Mouse (Mus musculus): ENCODE measurements at regions not wholly inside any gene's neighbourhood (a gene's known extent, or its start where the extent isn't known, plus 50 kb on each side); places are given as distances from the start of the nearest gene placed in this dataset.

DNA sequence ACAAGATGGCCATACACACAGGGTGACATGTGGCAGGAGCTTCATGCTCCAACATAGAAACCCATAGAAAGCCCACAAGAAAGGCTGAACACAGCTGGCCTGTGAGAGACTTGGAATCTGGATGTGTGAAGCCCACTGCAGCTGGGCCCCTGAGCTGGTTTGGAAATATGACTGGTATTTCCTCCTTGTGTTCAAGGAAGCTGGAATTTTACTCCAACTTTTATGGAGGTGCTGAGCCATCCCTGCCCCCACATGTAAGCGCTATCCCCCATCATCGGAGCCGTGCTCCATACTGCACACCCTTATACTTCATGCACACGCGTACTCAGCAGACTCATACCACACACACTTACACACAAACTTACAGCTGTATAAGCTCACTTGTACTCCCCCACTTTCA lies 87.7 kb upstream of the Agap1 start:
- CTCF ChIA-PET, result interaction anchor here (0.9 to 1.2 kb wide), 2 partner anchors 9 to 23 kb away, joined by 3 read pairs; no protein-coding TSS in a partner anchor
- ATAC-seq, result no peak
- TF ChIP-seq CTCF (IDR thresholded peaks at IDR 0.05), result no peak
- no peaks in the 10 kb centered on the region for H3K27me3 ChIP-seq
- POLR2A ChIA-PET, result interaction anchor here (0.7 kb wide), 1 partner anchor 53 kb away, joined by 3 read pairs; no protein-coding TSS in a partner anchor
- in situ Hi-C loops (cut with MboI; ENCODE audit: low pct_unique_long_range_greater_than_20kb), result no loop called here
- no peak for DNase-seq (ENCODE audit: low read depth, low spot score)

DNA sequence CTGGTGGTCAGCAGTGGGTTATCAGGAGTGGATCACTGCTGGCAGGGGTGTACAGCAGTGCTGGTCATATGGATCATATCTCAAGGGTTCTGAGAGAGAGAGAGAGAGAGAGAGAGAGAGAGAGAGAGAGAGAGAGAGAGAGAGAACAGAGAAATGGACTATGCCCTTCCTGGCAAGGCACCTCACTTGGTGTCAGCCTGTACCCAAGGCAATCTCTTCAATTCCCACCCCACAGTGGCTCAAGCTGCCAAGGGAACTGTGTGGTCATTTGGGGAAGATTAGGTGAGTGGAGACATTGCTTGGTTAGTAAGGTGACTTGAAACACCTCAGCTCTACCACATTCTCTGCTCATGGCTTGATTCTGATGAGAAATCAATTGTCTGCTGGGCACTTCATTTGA lies 80.8 kb upstream of the Agap1 start:
- ATAC-seq, result no peak
- CTCF ChIA-PET, result interaction anchor here (1.0 to 2.0 kb wide), 4 partner anchors 9 to 30 kb away, joined by 3 to 7 read pairs (median 3); no protein-coding TSS in a partner anchor
- in situ Hi-C loops (cut with MboI; ENCODE audit: low pct_unique_long_range_greater_than_20kb), result no loop called here
- TF ChIP-seq CTCF (IDR thresholded peaks at IDR 0.05), result no peak
- H3K27me3 ChIP-seq, result no peaks in the 10 kb centered on the region
- no peak for DNase-seq (ENCODE audit: low read depth, low spot score)
- POLR2A ChIA-PET, result no interaction called here

DNA sequence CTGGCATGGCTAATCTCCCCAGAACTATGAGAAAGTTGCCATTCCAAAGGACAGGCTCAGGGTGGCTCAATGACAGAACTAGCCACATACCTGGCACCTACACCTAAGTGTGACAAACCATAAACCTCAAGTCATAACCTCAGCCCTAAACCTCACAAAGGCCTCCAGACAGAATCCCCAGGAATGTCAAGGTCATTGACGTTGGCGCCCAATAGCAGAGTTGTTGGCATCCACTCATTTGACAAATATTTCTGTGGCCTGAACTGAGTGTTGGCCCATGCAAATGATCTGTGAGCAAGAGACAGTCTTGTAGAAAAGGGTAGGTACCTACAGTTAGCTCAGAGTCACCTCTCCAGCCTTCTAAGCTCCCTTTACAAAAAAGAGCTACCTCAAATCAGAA lies 80.3 kb upstream of the Agap1 start:
- TF ChIP-seq CTCF (IDR thresholded peaks at IDR 0.05), result no peak
- peak; percentile 39 for ATAC-seq

DNA sequence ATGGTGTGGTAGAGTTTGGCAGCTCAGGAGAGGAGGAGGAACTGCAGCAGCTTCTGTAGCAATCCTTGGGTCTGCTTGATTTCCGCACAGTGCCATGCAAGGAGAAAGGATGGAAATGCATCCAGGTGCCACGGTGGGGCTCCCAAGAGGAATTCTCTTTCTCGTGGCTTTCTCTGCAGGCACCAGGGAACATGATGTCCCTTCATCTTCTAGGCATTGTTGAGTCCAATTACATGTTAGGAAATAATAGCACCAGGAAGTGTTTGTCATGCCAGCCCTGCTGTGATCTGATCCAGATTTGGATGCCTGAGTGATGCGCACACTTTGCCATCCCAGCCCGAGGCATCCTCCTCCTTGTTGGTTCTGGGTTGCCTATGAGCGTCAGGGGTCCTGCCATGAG lies 72.6 kb upstream of the Agap1 start:
- ChIA-PET CTCF (no interaction called here), POLR2A (no interaction called here)
- DNase-seq (ENCODE audit: low read depth, low spot score), result no peak
- TF ChIP-seq CTCF (IDR thresholded peaks at IDR 0.05), result no peak
- no peak for ATAC-seq
- in situ Hi-C loops (cut with MboI; ENCODE audit: low pct_unique_long_range_greater_than_20kb), result no loop called here
- no peaks in the 10 kb centered on the region for H3K27me3 ChIP-seq

More for the DNA sequence above, 80.3 kb upstream of the Agap1 start:
- ChIA-PET CTCF (interaction anchor here (1.0 to 2.0 kb wide), 4 partner anchors 10 to 30 kb away, joined by 3 to 7 read pairs (median 3); no protein-coding TSS in a partner anchor), POLR2A (no interaction called here)
- no peak for DNase-seq (ENCODE audit: low read depth, low spot score)
- H3K27me3 ChIP-seq, result no peaks in the 10 kb centered on the region
- in situ Hi-C loops (cut with MboI; ENCODE audit: low pct_unique_long_range_greater_than_20kb), result no loop called here

DNA sequence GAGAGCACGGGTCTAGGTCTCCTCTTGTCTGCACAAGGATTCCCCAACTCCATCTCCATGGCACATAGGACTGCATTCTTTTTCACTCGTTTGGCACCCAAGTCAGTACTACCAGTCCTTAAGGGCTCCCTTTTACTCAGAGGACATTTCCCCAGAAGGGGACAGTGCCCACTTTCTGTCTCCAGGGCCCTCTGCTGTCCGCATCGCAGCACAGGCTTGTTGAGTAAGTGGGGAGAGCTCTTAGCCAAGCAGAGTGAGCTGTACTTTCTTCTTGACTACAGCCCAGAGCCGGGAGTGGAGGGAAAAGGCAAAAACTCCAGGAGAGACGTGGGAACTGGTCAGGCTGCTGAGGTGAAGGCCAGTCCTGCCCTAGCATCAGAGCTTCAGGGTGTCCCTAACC lies 69.5 kb upstream of the Agap1 start:
- DNase-seq (ENCODE audit: low read depth, low spot score), result no peak
- ChIA-PET CTCF (no interaction called here), POLR2A (no interaction called here)
- TF ChIP-seq CTCF (IDR thresholded peaks at IDR 0.05), result no peak
- no peak for ATAC-seq
- in situ Hi-C loops (cut with MboI; ENCODE audit: low pct_unique_long_range_greater_than_20kb), result no loop called here
- no peaks in the 10 kb centered on the region for H3K27me3 ChIP-seq

DNA sequence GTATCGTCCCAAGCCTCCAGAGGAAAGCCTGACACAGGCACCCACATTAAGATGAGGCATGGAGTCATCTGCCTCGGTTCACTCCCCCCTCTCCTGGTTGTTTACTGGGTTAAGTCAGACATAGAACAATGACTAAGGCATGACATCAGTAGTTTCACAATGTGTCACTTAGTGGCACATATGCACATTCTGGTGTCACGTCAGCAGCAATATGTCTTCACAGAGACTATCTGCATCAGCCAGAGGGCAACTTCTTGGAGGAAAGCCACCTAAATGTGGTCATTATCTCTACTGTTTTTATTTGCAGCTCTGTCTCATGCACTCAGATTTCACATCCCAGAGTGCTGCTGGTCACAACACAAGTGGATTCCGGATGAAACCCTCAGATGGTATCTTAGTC lies 61.9 kb upstream of the Agap1 start:
- DNase-seq (ENCODE audit: low read depth, low spot score) (no peak), ATAC-seq (no peak)
- ChIA-PET POLR2A (no interaction called here), CTCF (interaction anchor here (1.0 kb wide), 1 partner anchor 12 kb away, joined by 4 read pairs; no protein-coding TSS in a partner anchor)
- no peaks in the 10 kb centered on the region for H3K27me3 ChIP-seq
- in situ Hi-C loops (cut with MboI; ENCODE audit: low pct_unique_long_range_greater_than_20kb), result no loop called here
- TF ChIP-seq CTCF (IDR thresholded peaks at IDR 0.05), result no peak

DNA sequence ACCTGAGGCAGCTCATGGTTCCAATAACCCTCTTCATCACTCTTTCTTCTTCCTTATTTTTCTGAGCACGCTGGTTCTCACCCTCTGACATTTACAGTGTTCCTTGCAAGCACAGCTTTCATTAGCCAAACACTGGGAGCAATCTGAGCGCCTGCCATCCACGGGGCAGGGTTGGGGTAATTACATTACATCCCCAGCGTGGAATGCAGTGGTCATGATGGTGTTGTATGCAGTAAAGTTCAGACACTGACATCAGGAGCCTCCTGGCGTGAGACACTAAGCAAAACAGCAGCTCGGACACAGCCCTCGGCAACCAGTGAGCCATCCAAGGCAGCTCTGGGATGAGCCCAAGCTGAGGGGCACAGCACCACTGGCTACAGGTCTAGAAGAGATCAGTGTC lies 60.1 kb upstream of the Agap1 start:
- peak; percentile 79 for ATAC-seq
- peak; percentile 13 for TF ChIP-seq CTCF (IDR thresholded peaks at IDR 0.05)
- no peak for DNase-seq (ENCODE audit: low read depth, low spot score)
- H3K27me3 ChIP-seq, result no peaks in the 10 kb centered on the region
- in situ Hi-C loops (cut with MboI; ENCODE audit: low pct_unique_long_range_greater_than_20kb), result no loop called here
- POLR2A ChIA-PET, result interaction anchor here (0.6 kb wide), 1 partner anchor 8 kb away, joined by 8 read pairs; no protein-coding TSS in a partner anchor
- CTCF ChIA-PET, result interaction anchor here (1.1 kb wide), 1 partner anchor 623 kb away, joined by 3 read pairs; no protein-coding TSS in a partner anchor

DNA sequence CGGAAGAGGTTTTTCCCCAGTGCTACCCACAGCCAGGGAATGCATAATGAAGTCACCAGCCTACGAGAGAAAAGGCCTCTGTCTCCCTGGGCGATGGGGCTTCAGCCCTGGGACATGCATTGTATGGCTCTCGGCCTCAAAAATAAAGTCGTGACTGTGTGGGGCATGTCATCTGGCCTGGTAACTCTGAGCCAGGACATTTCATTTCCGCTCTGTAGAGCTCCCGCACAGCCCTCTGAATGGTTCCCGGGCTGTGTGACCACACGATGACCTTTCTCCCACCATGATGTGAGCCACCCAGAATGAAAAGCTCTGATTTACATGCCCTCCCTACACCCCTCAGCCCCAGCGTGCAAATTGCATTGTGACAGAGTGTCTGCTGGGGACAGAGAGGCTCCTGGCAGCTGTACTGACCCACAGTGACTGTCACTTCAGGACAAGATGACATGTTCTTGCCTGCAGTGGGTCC lies 53.8 kb upstream of the Agap1 start:
- in situ Hi-C loops (cut with MboI; ENCODE audit: low pct_unique_long_range_greater_than_20kb), result no loop called here
- no peak for DNase-seq (ENCODE audit: low read depth, low spot score)

DNA sequence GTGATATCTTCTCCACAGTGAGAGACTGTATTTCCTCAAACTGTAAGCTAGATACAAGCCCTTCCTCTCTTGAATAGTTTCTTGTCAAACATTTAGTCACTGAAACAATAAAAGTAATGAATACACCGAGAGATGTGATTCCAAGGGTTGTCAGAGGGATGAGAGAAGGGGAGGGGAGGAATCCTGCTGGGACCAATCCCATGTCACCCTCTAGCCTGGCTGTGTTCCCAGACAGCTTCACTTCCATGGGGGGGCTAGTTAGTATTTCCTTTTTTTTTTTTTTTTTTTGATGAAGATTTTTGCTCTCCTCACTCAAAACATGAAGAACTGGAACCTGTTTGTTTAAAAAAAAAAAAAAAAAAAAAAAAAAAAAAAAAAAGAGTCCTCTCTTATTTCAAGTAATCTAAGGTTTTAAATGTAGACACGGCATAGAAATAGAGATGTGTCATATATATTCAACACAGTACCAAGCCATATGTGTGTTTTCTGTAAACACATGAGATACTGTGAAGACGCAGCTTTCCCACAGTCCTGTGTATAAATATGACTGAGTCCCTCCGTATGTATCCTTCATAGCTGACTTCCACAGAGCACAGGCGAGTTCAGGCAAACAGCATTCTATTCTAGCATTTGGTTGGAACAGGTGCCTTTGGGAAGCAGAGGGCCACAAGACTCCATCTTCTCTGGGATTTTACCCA lies 51.9 kb upstream of the Agap1 start:
- TF ChIP-seq CTCF (IDR thresholded peaks at IDR 0.05), result no peak
- ChIA-PET CTCF (no interaction called here), POLR2A (interaction anchor here (0.7 kb wide), 1 partner anchor 8 kb away, joined by 8 read pairs; no protein-coding TSS in a partner anchor)
- no peaks in the 10 kb centered on the region for H3K27me3 ChIP-seq
- DNase-seq (ENCODE audit: low read depth, low spot score) (no peak), ATAC-seq (no peak)
- in situ Hi-C loops (cut with MboI; ENCODE audit: low pct_unique_long_range_greater_than_20kb), result no loop called here

More for the DNA sequence above, 53.8 kb upstream of the Agap1 start:
- POLR2A ChIA-PET, result no interaction called here
- ATAC-seq, result no peak
- TF ChIP-seq CTCF (IDR thresholded peaks at IDR 0.05), result no peak
- no peaks in the 10 kb centered on the region for H3K27me3 ChIP-seq
- CTCF ChIA-PET, result no interaction called here

DNA sequence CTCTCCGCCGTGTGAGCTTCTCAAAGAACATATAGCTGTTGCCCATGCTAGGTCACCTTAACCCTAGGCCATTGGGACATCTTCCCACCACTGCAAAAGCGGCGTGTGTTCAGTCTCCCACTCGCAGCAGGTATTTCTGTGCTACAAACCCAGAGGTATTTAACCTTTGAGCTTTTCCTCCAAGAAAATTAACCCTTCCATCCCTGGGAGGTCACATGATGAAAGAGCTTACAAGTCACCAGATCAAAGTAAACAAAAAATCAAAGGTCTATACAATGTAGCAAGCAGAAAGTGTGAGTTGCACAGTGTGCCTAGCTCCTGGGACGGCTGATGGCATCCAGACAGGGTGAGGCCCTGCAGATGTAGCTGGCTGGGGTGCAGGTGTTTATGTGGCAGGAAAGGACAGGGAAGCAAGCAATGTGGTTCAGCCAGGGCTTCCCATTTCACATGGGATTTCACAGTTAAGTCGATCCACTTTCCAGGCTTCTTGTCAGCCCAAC lies 51.0 kb upstream of the Agap1 start:
- in situ Hi-C loops (cut with MboI; ENCODE audit: low pct_unique_long_range_greater_than_20kb), result no loop called here
- ChIA-PET POLR2A (no interaction called here), CTCF (interaction anchor here (0.8 to 1.2 kb wide), 2 partner anchors 21 to 29 kb away, joined by 3 read pairs; no protein-coding TSS in a partner anchor)
- H3K27me3 ChIP-seq, result no peaks in the 10 kb centered on the region
- DNase-seq (ENCODE audit: low read depth, low spot score) (no peak), ATAC-seq (no peak)
- TF ChIP-seq CTCF (IDR thresholded peaks at IDR 0.05), result no peak
